Mouse (Mus musculus): ENCODE results near the gene Glyatl3. TPM values are rescaled to one million over a fixed set of nuclear protein-coding genes. Genes with fewer than 3 reads are reported as not detected.

Gene Glyatl3
- polyA plus RNA-seq, 1 experiment from 2014 or later = not detected

DNA sequence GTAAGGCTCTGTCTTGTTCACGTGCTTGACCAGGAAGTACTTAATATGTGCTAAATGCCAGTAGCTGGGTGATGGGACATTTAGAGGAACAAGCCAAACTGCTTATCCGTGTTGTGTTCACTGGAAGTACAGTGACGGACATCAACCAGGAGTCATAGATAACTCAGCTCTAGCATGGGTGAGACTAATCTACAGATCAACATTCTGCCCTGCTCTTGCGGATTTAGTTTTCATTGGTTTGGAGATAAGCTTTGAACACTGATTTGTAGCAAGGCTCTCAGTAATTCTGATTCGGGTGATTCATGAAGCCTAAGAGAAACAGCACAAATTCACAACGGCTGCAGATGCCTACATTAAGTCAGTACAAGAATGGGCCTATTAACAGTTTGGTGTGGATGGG, 32.0 kb downstream of the Glyatl3 start:
- ATAC-seq = no peak
- no peaks in the 10 kb centered on the region for H3K9me3 ChIP-seq (ENCODE audit: control insufficient read depth)

DNA sequence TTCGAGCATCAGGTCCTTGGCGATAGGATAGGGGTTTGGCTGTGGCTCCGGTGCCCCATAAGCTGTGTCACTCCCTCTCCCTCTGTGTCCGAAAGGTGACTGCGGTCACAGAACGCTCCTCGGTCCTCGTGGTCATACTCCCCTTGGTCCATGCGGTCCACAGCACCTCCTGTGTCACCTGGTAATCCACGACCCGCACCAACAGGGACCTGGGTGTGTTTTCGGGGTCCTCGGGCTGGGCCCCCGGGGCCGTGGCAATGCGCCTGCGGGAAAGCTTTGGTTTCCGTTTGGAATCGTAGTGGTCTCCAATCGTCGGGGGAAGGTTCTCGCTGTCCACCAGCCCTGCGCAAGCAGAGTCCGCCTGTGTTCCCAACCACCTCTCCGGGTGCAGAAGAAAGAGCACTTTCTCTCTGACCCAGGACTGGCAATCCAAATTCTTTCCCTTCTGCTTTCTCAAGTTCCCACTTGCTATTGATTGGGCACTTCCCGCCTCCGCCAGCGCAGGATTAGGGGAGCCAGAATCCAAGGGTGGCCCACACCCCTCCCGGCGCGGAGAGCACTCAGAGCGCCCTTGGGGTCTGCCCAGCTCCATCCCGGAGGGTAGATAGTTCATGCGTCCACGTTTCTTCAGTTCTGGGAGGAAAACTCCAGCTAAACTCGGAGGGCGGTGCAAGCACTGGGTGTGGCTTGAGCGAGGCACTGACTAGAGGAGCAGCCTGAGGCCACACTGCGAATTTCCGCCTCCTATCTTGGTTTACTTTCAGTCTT, 34.0 kb downstream of the Glyatl3 start, which contains the start of gene 9130008F23Rik:
TSS of gene 9130008F23Rik (minus strand) at position 636 of the 768 bp plus-strand sequence.
- under 1% methylated on average over 40 of the region's 40 CpGs for WGBS
- ATAC-seq = peak; percentile 84
- no peaks in the 10 kb centered on the region for H3K36me3 ChIP-seq (ENCODE audit: control insufficient read depth, insufficient read depth)
- peak within 1 kb of the TSS; percentile 81 for H3K4me3 ChIP-seq (ENCODE audit: low read depth, low read length)
- H3K4me2 ChIP-seq (replicated peaks; ENCODE audit: low read depth) = peak within 1 kb of the TSS; percentile 83
- H3K4me1 ChIP-seq (replicated peaks; ENCODE audit: control insufficient read depth, insufficient read depth, low read length) = no peaks in the 10 kb centered on the region; the same call in 1 of the 2 replicates
- H3K9me3 ChIP-seq (ENCODE audit: control insufficient read depth) = no peaks in the 10 kb centered on the region
- no peak for TF ChIP-seq CTCF (IDR thresholded peaks at IDR 0.05; ENCODE audit: low read depth)
- H3K27ac ChIP-seq (ENCODE audit: low read depth, low read length) = peak within 1 kb of the TSS; percentile 73
- H3K9ac ChIP-seq (ENCODE audit: low read depth, low read length) = peak within 1 kb of the TSS; percentile 73
- no peaks in the 10 kb centered on the region for H3K27me3 ChIP-seq (replicated peaks; ENCODE audit: control insufficient read depth, insufficient read depth, low read length)

More for the DNA sequence above, 32.0 kb downstream of the Glyatl3 start:
- Histone ChIP-seq H3K4me1 (replicated peaks; ENCODE audit: control insufficient read depth, insufficient read depth, low read length) (no peaks in the 10 kb centered on the region; the same call in 1 of the 2 replicates), H3K27me3 (replicated peaks; ENCODE audit: control insufficient read depth, insufficient read depth, low read length) (no peaks in the 10 kb centered on the region), H3K4me3 (ENCODE audit: low read depth, low read length) (no peak overlapping the region), H3K4me2 (replicated peaks; ENCODE audit: low read depth) (no peak overlapping the region), H3K36me3 (ENCODE audit: control insufficient read depth, insufficient read depth) (no peaks in the 10 kb centered on the region), H3K9ac (ENCODE audit: low read depth, low read length) (no peak overlapping the region), H3K27ac (ENCODE audit: low read depth, low read length) (no peak overlapping the region)
- TF ChIP-seq CTCF (IDR thresholded peaks at IDR 0.05; ENCODE audit: low read depth) = no peak
- 61% methylated on average over 6 of the region's 6 CpGs for WGBS

DNA sequence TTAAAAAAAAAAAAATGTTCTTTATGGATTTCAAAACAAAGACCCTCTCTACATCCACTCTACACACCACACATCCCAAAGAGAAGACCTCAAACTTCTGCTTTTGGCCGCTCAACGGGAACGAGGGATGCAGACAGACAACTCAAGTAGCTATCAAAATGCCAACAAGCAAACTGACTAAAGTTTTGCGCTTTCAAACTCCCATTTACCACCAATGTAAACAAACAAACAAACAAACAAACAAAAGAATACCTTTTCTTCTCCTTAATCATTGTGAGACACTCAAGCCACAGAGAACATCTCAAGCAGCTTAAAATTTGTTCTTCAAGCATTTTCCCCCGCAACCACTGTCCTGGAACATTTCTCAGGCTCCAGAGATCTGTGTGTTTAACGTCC, 34.6 kb downstream of the Glyatl3 start:
- Histone ChIP-seq H3K4me1 (replicated peaks; ENCODE audit: control insufficient read depth, insufficient read depth, low read length) (no peaks in the 10 kb centered on the region; the same call in 1 of the 2 replicates), H3K9me3 (ENCODE audit: control insufficient read depth) (no peaks in the 10 kb centered on the region), H3K36me3 (ENCODE audit: control insufficient read depth, insufficient read depth) (no peaks in the 10 kb centered on the region), H3K9ac (ENCODE audit: low read depth, low read length) (peak overlapping the region; percentile 73), H3K4me2 (replicated peaks; ENCODE audit: low read depth) (peak overlapping the region; percentile 83), H3K4me3 (ENCODE audit: low read depth, low read length) (peak overlapping the region; percentile 81), H3K27ac (ENCODE audit: low read depth, low read length) (peak overlapping the region; percentile 73; the same call in 1 of the 2 replicates), H3K27me3 (replicated peaks; ENCODE audit: control insufficient read depth, insufficient read depth, low read length) (no peaks in the 10 kb centered on the region)
- 5% methylated on average over 6 of the region's 6 CpGs for WGBS
- no peak for TF ChIP-seq CTCF (IDR thresholded peaks at IDR 0.05; ENCODE audit: low read depth)
- no peak for ATAC-seq

DNA sequence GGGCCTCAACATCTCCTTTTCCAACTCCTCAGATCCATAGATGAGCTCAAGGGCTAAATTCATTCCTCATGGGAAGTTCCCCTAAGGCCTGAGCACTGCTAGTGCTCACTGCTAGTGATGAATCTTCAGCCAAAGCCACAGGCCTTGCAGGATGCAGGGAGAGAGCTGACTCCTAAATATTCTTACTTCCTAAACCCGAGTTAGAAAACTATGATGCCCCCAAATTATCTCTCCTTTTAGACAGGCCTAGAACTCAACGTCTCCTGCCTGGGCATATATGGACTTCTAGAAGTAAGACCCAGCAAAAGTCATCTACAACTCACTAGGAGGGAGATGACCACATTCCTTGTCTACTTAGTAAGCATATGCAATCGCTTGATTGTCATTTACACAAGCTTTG, 36.4 kb downstream of the Glyatl3 start:
- ATAC-seq = no peak
- H3K4me1 ChIP-seq (replicated peaks; ENCODE audit: control insufficient read depth, insufficient read depth, low read length) = no peaks in the 10 kb centered on the region; the same call in 1 of the 2 replicates
- H3K4me3 ChIP-seq (ENCODE audit: low read depth, low read length) = peak overlapping the region; percentile 81
- 21% methylated on average over 3 of the region's 3 CpGs for WGBS
- no peaks in the 10 kb centered on the region for H3K36me3 ChIP-seq (ENCODE audit: control insufficient read depth, insufficient read depth)
- H3K4me2 ChIP-seq (replicated peaks; ENCODE audit: low read depth) = peak overlapping the region; percentile 83
- TF ChIP-seq CTCF (IDR thresholded peaks at IDR 0.05; ENCODE audit: low read depth) = no peak
- no peaks in the 10 kb centered on the region for H3K9me3 ChIP-seq (ENCODE audit: control insufficient read depth)
- no peaks in the 10 kb centered on the region for H3K27me3 ChIP-seq (replicated peaks; ENCODE audit: control insufficient read depth, insufficient read depth, low read length)
- no peak overlapping the region for H3K27ac ChIP-seq (ENCODE audit: low read depth, low read length)
- H3K9ac ChIP-seq (ENCODE audit: low read depth, low read length) = 0 out of 2 replicates have a peak overlapping the region, but pooled peaks have one; percentile 34

DNA sequence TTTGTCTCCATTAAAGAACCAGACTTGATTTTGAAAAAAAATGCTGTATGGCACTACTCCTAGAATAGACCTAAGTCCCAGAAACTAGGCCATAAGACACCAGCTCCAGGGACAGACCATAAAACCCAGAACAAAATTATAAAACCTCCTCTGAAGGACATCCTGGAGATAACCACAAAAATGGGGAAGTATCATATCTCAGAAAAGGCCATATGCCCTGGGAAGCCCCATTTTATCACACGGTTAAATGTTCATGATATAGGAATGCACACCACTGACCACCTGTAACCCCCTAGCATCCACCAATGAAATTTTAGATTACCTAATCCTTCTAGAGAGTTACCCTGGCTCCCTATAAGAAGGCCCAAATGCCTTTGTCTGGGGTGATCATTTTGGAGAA, 38.6 kb downstream of the Glyatl3 start:
- H3K4me1 ChIP-seq (replicated peaks; ENCODE audit: control insufficient read depth, insufficient read depth, low read length) = no peaks in the 10 kb centered on the region; the same call in 1 of the 2 replicates
- no peak overlapping the region for H3K4me3 ChIP-seq (ENCODE audit: low read depth, low read length)
- no peak for ATAC-seq
- no peaks in the 10 kb centered on the region for H3K27me3 ChIP-seq (replicated peaks; ENCODE audit: control insufficient read depth, insufficient read depth, low read length)
- H3K27ac ChIP-seq (ENCODE audit: low read depth, low read length) = no peak overlapping the region
- H3K9ac ChIP-seq (ENCODE audit: low read depth, low read length) = no peak overlapping the region
- no peaks in the 10 kb centered on the region for H3K36me3 ChIP-seq (ENCODE audit: control insufficient read depth, insufficient read depth)
- no peak overlapping the region for H3K4me2 ChIP-seq (replicated peaks; ENCODE audit: low read depth)
- no peaks in the 10 kb centered on the region for H3K9me3 ChIP-seq (ENCODE audit: control insufficient read depth)
- WGBS = 67% methylated on average over 1 of the region's 1 CpGs
- TF ChIP-seq CTCF (IDR thresholded peaks at IDR 0.05; ENCODE audit: low read depth) = no peak

DNA sequence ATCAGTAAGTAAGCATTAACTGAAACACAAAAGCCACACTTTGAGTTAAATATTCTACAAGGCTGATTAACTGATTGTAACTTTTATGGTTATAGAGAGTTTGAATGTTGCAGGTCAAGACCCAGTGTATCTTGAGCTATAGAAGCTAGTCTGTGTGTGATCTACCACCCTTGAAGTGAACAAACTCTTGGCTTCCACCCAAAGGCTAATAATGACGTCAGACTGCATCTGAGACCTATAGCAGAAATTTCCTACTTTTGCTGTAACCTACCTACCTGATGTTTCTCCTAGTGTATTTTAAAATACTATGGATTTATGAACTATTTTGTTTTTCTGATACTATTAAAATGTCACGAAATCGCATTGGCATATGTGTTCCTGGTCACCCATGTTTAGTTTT, 39.4 kb downstream of the Glyatl3 start:
- no peaks in the 10 kb centered on the region for H3K36me3 ChIP-seq (ENCODE audit: control insufficient read depth, insufficient read depth)
- no peak overlapping the region for H3K4me2 ChIP-seq (replicated peaks; ENCODE audit: low read depth)
- peaks cover 2% of the 10 kb centered on the region; the same call in 1 of the 2 replicates for H3K4me1 ChIP-seq (replicated peaks; ENCODE audit: control insufficient read depth, insufficient read depth, low read length)
- H3K27me3 ChIP-seq (replicated peaks; ENCODE audit: control insufficient read depth, insufficient read depth, low read length) = no peaks in the 10 kb centered on the region
- no peak for ATAC-seq
- no peak overlapping the region for H3K9ac ChIP-seq (ENCODE audit: low read depth, low read length)
- no peaks in the 10 kb centered on the region for H3K9me3 ChIP-seq (ENCODE audit: control insufficient read depth)
- H3K4me3 ChIP-seq (ENCODE audit: low read depth, low read length) = no peak overlapping the region
- WGBS = 66% methylated on average over 3 of the region's 3 CpGs
- TF ChIP-seq CTCF (IDR thresholded peaks at IDR 0.05; ENCODE audit: low read depth) = no peak
- H3K27ac ChIP-seq (ENCODE audit: low read depth, low read length) = no peak overlapping the region; the same call in 1 of the 2 replicates

Data from intestine, postnatal 0 days (tissue).